Comparison of ENCODE assay signal across 11 mouse cellular contexts in the genomic region with DNA sequence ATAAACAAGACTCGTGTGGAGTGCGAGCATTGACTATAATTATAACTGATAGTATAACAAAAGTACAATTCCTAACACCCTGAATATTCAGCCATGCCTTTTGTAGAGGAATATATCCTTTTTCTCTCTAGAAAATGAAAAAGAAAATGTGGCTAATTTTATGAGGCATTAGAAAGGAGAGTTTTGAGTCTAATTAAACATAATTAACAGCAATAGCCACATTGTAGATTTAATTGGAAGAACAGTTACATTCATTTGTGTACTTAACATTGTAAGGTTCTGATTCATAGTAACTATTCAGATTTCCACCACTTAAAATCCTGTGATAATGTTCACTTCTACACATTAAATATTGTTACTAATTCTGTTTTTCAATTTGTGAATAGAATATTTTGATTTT.
"Had no signal": no experiment of that assay in that cellular context is flagged by ENCODE, and none has a peak within 500 bp of the region (broad histone marks: within the 10 kb centered on the region; RNA-seq: fewer than 3 reads in every experiment).

No protein-coding gene starts in this region.

- DNase-seq: right cerebral cortex, adult 18-20 months; right cerebral cortex, postnatal 14 days; right cerebral cortex, postnatal 25 days; right cerebral cortex, postnatal 4 days; spleen, adult 18-20 months; thymus, adult 18-20 months; thymus, adult 2 months; thymus, postnatal 14 days; thymus, postnatal 25 days; thymus, postnatal 36 days; thymus, postnatal 4 days had no signal
